Mouse (Mus musculus): ENCODE results near the gene Med27.

Gene Med27

DNA sequence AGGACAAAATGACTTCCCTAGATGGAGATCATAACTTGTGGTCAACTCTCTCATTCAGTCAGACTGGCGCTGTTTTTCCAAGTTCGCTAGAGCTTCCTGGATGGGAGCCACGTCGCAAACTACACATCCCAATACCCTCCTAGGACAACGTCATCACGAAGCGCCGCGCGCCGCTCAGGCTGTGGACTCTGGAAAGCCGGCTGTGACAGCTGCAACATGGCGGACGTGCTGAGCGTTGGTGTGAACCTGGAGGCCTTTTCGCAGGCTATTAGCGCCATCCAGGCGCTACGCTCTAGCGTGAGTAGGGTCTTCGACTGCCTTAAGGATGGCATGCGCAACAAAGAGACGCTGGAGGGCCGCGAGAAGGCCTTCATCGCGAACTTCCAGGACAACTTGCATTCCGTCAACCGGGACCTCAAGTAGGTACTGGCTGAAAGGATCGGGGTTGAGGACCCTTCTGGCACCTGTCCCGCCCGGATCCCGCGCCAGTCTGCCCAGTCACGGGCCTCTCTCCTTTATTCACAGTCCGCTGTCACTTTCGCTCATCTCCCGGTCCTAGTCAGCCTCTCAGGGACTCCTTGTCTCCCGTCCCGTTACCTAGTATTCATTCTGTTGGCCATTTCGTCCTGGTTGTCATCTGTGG is at the start of gene Med27:
Med27 (plus strand) TSS at position 191 of the 643 bp plus-strand sequence.
- peak; percentile 91 for DNase-seq (ENCODE audit: low read depth, low spot score)

DNA sequence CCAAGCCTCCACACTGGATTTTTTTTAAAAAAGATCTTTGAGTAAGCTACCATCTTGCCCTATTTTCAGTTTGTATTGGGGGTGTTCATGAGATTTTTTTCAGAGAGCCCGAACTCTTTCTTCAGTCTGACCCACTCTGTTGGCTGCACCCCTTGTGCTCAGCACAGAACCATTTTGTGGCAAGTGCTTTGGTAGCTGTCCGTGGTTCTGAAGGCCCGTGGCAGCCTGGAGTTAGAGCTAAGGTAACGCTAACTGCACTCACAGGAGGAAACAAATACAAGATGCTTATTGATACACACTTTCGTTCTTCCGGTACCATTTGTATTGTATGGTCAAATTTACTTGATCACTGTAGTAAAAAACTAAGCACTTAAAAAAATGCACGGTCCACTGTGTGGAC is 36.7 kb upstream of the Med27 start:
- DNase-seq (ENCODE audit: low read depth, low spot score) = peak; percentile 40

- DNase-seq (ENCODE audit: low read depth, low spot score) = no peak
These were observed 34.6 kb upstream of the Med27 start for GRCm38 (mm10) chr2:29312058-29312457.

DNA sequence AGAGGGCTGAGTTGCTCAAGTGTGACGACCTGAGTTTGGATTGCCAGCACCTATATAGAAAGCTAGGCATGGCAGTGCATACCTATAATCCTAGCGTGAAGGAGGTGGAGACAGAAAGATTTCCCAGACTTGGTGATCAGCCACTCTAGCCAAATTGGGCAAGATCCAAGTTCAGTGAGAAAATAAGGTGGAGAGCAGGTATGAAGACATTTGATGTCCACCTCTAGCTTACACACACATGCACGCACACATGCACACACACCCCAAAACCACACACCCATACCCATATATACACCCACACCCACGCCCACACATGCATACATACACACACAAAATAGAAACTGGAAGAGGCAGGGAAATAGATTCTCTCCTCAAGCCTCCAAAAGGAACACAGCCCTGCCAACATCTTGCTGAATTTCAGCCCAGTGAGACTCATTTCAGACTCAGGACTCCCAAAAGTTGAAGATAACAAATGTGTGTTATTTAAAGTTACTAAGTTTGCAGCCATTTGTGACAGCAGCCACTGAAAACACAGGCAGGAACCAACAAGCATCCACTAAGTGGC is 28.6 kb upstream of the Med27 start:
- DNase-seq (ENCODE audit: low read depth, low spot score) = no peak

- DNase-seq (ENCODE audit: low read depth, low spot score) = no peak
These were observed 28.0 kb upstream of the Med27 start for GRCm38 (mm10) chr2:29318596-29318995.

DNA sequence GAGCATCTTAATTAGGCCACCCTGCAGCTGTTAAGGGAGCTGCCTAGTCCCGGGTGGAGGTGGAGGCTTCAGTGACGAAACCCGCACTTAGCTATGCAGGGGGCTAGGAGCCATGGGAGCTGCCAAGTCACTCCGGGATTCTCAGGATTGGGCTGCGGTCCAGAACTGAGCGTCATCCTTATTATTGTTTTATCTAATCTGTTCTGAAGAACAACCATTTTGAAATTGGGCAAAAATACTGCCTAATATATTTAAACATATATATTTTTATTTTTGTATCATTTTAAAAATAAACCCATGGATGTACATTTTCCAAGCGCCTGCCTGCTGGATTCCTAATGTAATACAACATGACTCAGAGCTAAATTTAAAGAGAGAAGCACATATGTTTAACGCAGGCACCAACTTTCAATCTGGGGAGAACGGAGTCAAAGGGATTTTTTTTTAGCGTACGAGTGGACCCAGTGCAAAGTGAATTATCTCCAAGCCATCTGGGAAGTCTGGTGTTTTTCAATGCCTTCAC is 26.3 kb upstream of the Med27 start:
- DNase-seq (ENCODE audit: low read depth, low spot score) = no peak

- no peak for DNase-seq (ENCODE audit: low read depth, low spot score)
These were observed 25.8 kb upstream of the Med27 start for GRCm38 (mm10) chr2:29320780-29321179.

DNA sequence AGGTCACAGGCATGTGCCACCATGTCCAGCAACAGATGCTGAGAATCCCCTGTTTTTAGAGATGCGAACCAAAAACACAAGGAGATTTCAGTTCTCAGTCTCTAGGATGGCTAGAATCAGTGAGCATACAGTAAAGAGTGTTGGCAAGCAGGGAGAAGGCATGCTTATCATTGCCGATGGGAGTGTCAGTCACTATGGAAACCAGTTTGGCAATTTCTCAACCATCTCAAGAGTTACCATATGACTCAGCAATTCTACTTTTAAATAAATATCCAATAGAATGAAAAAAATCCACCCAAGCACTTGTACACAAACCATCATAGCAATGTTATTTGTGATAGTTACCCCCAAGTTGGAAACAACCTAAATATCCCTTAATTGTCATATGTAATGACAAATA is 22.2 kb upstream of the Med27 start:
- DNase-seq (ENCODE audit: low read depth, low spot score) = no peak

DNA sequence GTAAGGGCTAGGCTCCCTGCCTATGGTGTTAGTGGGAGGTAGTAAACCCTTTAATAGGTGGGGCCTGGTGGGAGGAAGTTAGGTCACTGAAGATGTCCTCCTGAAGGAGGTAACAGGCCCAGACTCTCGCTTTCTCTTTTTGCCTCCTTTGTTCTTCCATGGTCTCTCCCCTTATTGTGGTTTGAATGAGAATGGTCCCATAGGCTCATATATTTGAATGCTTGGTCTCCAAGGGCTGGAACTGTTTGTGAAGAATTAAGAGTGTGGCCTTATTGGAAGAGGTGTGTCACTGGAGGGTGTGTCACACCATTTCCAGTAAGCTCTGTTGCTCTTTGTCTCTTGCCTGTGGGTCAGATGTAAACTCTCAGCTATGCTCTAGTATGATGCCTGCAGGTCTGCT is 16.1 kb upstream of the Med27 start:
- DNase-seq (ENCODE audit: low read depth, low spot score) = no peak

GRCm38 (mm10) chr2:29338396-29338795 is 8.2 kb upstream of the Med27 start:
- no peak for DNase-seq (ENCODE audit: low read depth, low spot score)

GRCm38 (mm10) chr2:29358696-29359375 is 12.2 kb downstream of the Med27 start:
- DNase-seq (ENCODE audit: low read depth, low spot score) = no peak

DNA sequence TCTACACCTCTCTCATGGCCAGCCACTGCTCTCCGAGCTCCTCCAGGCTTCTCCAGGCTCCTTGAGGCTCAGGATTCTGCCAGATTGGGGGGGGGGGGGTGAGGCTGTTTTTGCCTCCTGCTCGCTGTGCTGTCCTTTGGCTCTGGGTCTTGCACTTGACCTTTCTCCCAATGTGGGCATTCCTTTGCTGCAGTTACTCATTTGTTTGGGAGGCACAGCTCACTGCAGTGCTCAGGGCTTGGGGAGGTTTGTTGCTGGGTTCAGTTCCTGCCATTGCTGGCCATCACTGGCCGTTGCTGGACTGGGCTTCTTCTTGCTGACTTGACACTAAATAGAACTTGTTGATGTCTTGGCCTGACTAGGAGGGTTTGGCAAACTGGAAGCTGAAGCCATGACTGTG is 14.3 kb downstream of the Med27 start:
- no peak for DNase-seq (ENCODE audit: low read depth, low spot score)

GRCm38 (mm10) chr2:29365000-29365695 is 18.5 kb downstream of the Med27 start:
- DNase-seq (ENCODE audit: low read depth, low spot score) = no peak

DNA sequence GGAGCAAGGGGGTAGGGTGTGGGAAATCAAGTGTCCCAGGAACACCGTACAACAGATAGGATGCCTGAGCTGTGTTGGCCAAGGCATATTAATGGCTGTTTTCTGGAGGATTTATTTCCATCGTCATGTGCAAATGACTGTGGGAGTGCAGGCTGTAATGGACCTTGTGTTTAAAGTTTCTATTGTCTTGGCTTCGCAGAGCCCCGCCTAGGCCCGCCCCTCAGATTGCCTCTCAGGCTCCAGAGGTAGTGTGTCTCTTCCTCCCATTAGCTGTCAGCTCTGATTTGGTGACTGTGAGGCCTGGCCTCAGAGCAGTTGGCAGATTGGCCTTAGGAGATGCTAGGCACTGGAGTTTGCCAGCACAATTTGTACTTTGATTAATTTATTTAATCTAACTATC is 22.1 kb downstream of the Med27 start:
- no peak for DNase-seq (ENCODE audit: low read depth, low spot score)

DNA sequence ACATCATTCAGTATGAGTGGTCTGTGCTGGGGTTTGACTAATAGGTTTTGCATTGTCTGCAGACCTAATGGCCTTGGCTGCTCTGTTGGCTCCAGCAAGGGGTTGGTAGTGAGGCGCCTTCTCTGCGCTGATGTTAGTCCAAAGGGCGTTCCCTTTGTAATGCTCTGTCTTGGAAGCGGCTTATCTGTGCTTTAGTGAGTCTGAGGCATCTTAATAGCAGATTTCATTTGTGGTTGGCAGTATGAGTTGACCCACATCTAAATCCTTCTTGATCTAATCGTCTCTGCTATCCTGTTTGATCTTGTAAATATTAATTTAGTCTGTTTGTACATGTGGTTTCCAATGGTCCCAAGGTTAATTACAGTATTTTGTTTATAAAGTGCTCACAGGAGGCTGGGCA is 25.6 kb downstream of the Med27 start:
- no peak for DNase-seq (ENCODE audit: low read depth, low spot score)

GRCm38 (mm10) chr2:29381683-29382082 is 35.1 kb downstream of the Med27 start:
- no peak for DNase-seq (ENCODE audit: low read depth, low spot score)

- no peak for DNase-seq (ENCODE audit: low read depth, low spot score)
These were observed 36.0 kb downstream of the Med27 start for GRCm38 (mm10) chr2:29382583-29382982.

DNA sequence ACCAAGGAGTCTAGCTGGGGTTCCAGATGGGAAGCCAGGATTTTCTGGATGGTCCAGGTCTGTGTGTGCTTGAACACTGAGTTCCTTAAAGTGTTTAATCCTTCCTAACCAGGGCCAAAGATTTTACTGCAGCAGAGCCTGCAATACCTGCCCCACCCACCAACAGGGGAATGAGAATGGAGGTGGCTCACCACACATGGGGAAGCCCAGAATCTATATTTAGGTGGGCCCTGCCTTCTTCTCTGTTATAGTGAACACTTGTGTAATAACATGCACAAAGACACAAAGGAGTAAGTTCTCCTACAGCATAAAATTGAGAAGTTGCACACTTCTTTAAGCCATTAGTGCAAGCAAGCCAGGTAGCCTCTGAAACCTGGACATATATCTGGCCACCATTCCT is 36.5 kb downstream of the Med27 start:
- no peak for DNase-seq (ENCODE audit: low read depth, low spot score)

GRCm38 (mm10) chr2:29385405-29385804 is 38.8 kb downstream of the Med27 start:
- no peak for DNase-seq (ENCODE audit: low read depth, low spot score)

- DNase-seq (ENCODE audit: low read depth, low spot score) = no peak
These were observed 40.6 kb downstream of the Med27 start for GRCm38 (mm10) chr2:29387268-29387667.

GRCm38 (mm10) chr2:29388937-29389336 is 42.3 kb downstream of the Med27 start:
- DNase-seq (ENCODE audit: low read depth, low spot score) = no peak

DNA sequence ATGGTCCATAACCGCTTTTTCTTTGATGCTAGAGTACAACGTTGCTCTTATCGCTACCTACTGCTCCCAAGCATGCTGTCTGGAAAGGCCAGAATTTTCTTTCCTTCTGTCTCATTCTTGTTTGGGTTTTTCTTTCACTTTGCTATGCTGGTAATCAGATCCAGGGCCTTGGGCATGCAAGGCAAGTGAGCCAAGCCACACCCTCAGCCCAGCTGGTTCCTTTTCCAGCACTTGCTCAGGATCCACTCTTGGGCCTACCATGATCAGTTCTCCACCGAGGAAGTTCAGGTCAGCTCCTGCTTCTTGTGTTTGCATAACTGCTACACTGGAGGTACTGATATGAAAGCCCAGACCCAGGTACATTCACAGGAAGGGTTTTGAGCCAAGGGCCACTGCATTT is 44.5 kb downstream of the Med27 start:
- DNase-seq (ENCODE audit: low read depth, low spot score) = no peak

Measured in embryo, embryonic 11.5 days (tissue).